8 mouse cellular contexts compared by ENCODE assay signal in the genomic region with DNA sequence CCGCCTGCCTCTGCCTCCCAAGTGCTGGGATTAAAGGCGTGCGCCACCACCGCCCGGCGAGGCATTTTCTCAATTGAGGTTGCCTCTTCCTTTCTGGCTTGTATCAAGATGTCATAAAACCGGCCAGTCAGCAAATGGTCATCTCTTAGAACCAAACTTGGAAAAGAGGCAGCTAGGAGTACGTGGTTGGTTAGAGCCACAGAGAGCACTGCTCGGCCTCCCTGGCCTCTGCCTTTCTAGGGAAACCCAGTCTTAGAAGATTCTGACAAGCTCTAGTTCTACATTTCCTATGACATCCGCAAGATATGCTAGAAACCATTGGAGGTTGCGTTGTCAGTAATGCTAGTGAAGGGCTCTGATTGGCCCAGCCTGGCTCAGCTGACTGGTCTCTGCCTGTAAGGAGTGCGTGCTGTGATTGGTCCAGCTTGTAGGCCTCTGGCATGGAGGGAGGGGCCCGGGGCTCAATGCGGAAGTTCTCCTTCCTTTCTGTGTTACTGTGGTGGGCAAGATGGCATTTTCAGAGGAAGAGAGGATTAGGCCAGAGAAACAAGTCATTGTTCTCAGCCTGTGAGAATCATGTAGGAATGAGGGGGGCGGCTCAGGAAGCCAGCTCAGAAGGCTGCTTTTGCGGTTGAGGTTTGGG. TPM values are rescaled to one million over a fixed set of nuclear protein-coding genes. Genes with fewer than 3 reads are reported as not detected.
DNase-seq lines count a peak whose midpoint lies in the region; ATAC-seq lines count a peak whose summit lies in the region.

No protein-coding gene starts in this region.

- no peak for DNase-seq in forebrain, embryonic 10.5 days (ENCODE audit: extremely low spot score, low spot score)
- DNase-seq in 416B (ENCODE audit: low read depth) = peak; percentile 98
- peak; percentile 36 for DNase-seq in c-Kit-positive CD71-positive TER-119-positive erythroid progenitor cells, embryonic 14.5 days (ENCODE audit: low spot score)
- DNase-seq in kidney, postnatal 4 days = peak; percentile 41 to 69
- DNase-seq in midbrain, embryonic 10.5 days (ENCODE audit: low spot score) = peak; percentile 30
- DNase-seq in thymus, adult 18-20 months = peak; percentile 46 to 70
- no peak for DNase-seq in gastrocnemius, adult 8-10 months (ENCODE audit: low spot score in 2 of 2)

- no peaks in the 10 kb centered on the region for H3K27me3 ChIP-seq in forebrain, embryonic 10.5 days (ENCODE audit: poor library complexity, severe bottlenecking)
- H3K27me3 ChIP-seq in forebrain, embryonic 16.5 days (replicated peaks; ENCODE audit: control insufficient read depth, insufficient read depth, low read length) = no peaks in the 10 kb centered on the region
- H3K27me3 ChIP-seq in midbrain, embryonic 10.5 days (ENCODE audit: low read depth, poor library complexity, severe bottlenecking) = no peaks in the 10 kb centered on the region

- 74% methylated on average over 16 of the region's 16 CpGs for WGBS in forebrain, embryonic 10.5 days
- 78% methylated on average over 16 of the region's 16 CpGs for WGBS in forebrain, embryonic 16.5 days
- WGBS in midbrain, embryonic 10.5 days = 71% methylated on average over 16 of the region's 16 CpGs

- 0 out of 2 replicates have a peak, but pooled peaks cover 2% of the 10 kb centered on the region for H3K36me3 ChIP-seq in forebrain, embryonic 10.5 days (replicated peaks)
- no peaks in the 10 kb centered on the region for H3K36me3 ChIP-seq in forebrain, embryonic 16.5 days (ENCODE audit: control insufficient read depth, insufficient read depth)
- H3K36me3 ChIP-seq in midbrain, embryonic 10.5 days = no peaks in the 10 kb centered on the region

- no peak overlapping the region for H3K4me3 ChIP-seq in forebrain, embryonic 10.5 days
- H3K4me3 ChIP-seq in forebrain, embryonic 16.5 days (replicated peaks; ENCODE audit: low read length) = no peak overlapping the region
- no peak overlapping the region for H3K4me3 ChIP-seq in midbrain, embryonic 10.5 days

- 0 out of 2 replicates have a peak overlapping the region, but pooled peaks have one; percentile 37 for H3K27ac ChIP-seq in forebrain, embryonic 10.5 days
- H3K27ac ChIP-seq in forebrain, embryonic 16.5 days (ENCODE audit: low read length) = no peak overlapping the region
- H3K27ac ChIP-seq in midbrain, embryonic 10.5 days (replicated peaks) = no peak overlapping the region

- no peak overlapping the region for H3K4me2 ChIP-seq in forebrain, embryonic 16.5 days (ENCODE audit: low read length)

- H3K4me1 ChIP-seq in forebrain, embryonic 10.5 days = peaks cover 18% of the 10 kb centered on the region
- no peaks in the 10 kb centered on the region for H3K4me1 ChIP-seq in forebrain, embryonic 16.5 days (replicated peaks; ENCODE audit: control insufficient read depth, insufficient read depth, low read length)
- H3K4me1 ChIP-seq in midbrain, embryonic 10.5 days = peaks cover 8% of the 10 kb centered on the region

- H3K9me3 ChIP-seq in forebrain, embryonic 10.5 days = no peaks in the 10 kb centered on the region
- H3K9me3 ChIP-seq in forebrain, embryonic 16.5 days (ENCODE audit: control insufficient read depth, low read length) = no peaks in the 10 kb centered on the region
- no peaks in the 10 kb centered on the region for H3K9me3 ChIP-seq in midbrain, embryonic 10.5 days (replicated peaks)

- ATAC-seq in forebrain, embryonic 16.5 days = no peak

- H3K9ac ChIP-seq in forebrain, embryonic 16.5 days (replicated peaks; ENCODE audit: low read depth, low read length) = no peak overlapping the region

RNA-seq across cellular contexts. Expression of gene Stk10, which starts 47.3 kb away (rescaled TPM):
- polyA plus RNA-seq in forebrain, embryonic 10.5 days (2016; fragmentation: Nextera tagmentation; extraction: Ambion mirVana) = 2.0 and 2.3 TPM in 2 replicates
- 2.1 and 2.8 TPM in 2 replicates for polyA plus RNA-seq in forebrain, embryonic 16.5 days (2015; fragmentation: Nextera tagmentation; extraction: Ambion mirVana)
- polyA plus RNA-seq in midbrain, embryonic 10.5 days (2016; fragmentation: Nextera tagmentation; extraction: Ambion mirVana) = 1.5 and 2.1 TPM in 2 replicates
- total RNA-seq in gastrocnemius, adult 8-10 months (2022) = 1 to 10 TPM; 1.2 to 2.4 (median 1.9) TPM

RNA-seq across cellular contexts. Expression of gene Efcab9, which starts 48.5 kb away (rescaled TPM):
- 0.21 and 0.25 TPM in 2 replicates for polyA plus RNA-seq in forebrain, embryonic 10.5 days (2016; fragmentation: Nextera tagmentation; extraction: Ambion mirVana)
- polyA plus RNA-seq in forebrain, embryonic 16.5 days (2015; fragmentation: Nextera tagmentation; extraction: Ambion mirVana) = not detected in 2 replicates
- polyA plus RNA-seq in midbrain, embryonic 10.5 days (2016; fragmentation: Nextera tagmentation; extraction: Ambion mirVana) = 0.32 TPM in 1 of 2 replicates, not detected in the other
- total RNA-seq in gastrocnemius, adult 8-10 months (2022) = 1 to 10 TPM in 3 of 4 experiments, under 1 TPM in 1; 0.74 to 1.7 (median 1.3) TPM

Comparison
In these comparisons a context has a peak if more than half of its experiments do, and no peak if none do; other contexts are left out.
1. DNase-seq: peak in 416B (single experiment), c-Kit-positive CD71-positive TER-119-positive erythroid progenitor cells, embryonic 14.5 days (single experiment), kidney, postnatal 4 days (2 of 2), midbrain, embryonic 10.5 days (single experiment) and thymus, adult 18-20 months (2 of 2); none in forebrain, embryonic 10.5 days (single experiment) and gastrocnemius, adult 8-10 months (0 of 2).